Mouse (Mus musculus) MEL (cell line): ENCODE results near the gene Grin2b. TPM values are rescaled to one million over a fixed set of nuclear protein-coding genes. Genes with fewer than 3 reads are reported as not detected.

Source experiments
- DNase-seq: peaks from one replicate; pipeline ENCODE4 v3.0.0; 2011; ENCODE audit warnings: low read depth, low spot score
- H3K27ac ChIP-seq: 2 replicates; pipeline ENCODE4 v1.5.1; 2012; ENCODE audit warnings: low read depth, mild to moderate bottlenecking, control low read depth, low read length, moderate library complexity; ENCODE audit not compliant: control insufficient read depth
- H3K27me3 ChIP-seq, 2 experiments: fragments of 150-350 bp in 1 of 2; sonication (generic) in 1 of 2; 2 replicates each; pipeline ENCODE4 v1.6.1; 2012; ENCODE audit warnings: low read length in 2 of 2, mild to moderate bottlenecking in 2 of 2, improper control_type of control experiment in 1 of 2, moderate library complexity in 1 of 2; ENCODE audit not compliant: insufficient read depth in 2 of 2, control insufficient read depth in 1 of 2
- H3K36me3 ChIP-seq, 2 experiments: 2 replicates each; pipeline ENCODE4 v1.6.1; 2012 to 2014; ENCODE audit warnings: low read length in 2 of 2, improper control_type of control experiment in 1 of 2, inconsistent platforms in 1 of 2, mild to moderate bottlenecking in 1 of 2; ENCODE audit not compliant: insufficient read depth in 2 of 2, control insufficient read depth in 1 of 2
- H3K4me1 ChIP-seq, 2 experiments: fragments of 150-350 bp in 1 of 2; sonication (generic) in 1 of 2; 2 replicates each; pipeline ENCODE4 v1.6.1; 2012; ENCODE audit warnings: low read length in 2 of 2, improper control_type of control experiment in 1 of 2, mild to moderate bottlenecking in 1 of 2; ENCODE audit not compliant: insufficient read depth in 2 of 2, control insufficient read depth in 1 of 2
- H3K4me3 ChIP-seq, 2 experiments: fragments of 150-350 bp in 1 of 2; sonication (generic) in 1 of 2; 2 replicates each; pipeline ENCODE4 v1.5.1; 2012; ENCODE audit warnings: low read depth in 2 of 2, low read length in 2 of 2, mild to moderate bottlenecking in 2 of 2, moderate library complexity in 2 of 2, control low read depth in 1 of 2, improper control_type of control experiment in 1 of 2; ENCODE audit not compliant: control insufficient read depth in 1 of 2, insufficient read depth in 1 of 2
- H3K79me2 ChIP-seq: 2 replicates; pipeline ENCODE4 v1.6.1; 2012; ENCODE audit warnings: mild to moderate bottlenecking, low read length, moderate library complexity; ENCODE audit not compliant: control insufficient read depth, poor library complexity, insufficient read depth
- H3K9ac ChIP-seq: 2 replicates; pipeline ENCODE4 v1.6.1; 2012; ENCODE audit warnings: low read depth, mild to moderate bottlenecking, control low read depth, low read length, moderate library complexity; ENCODE audit not compliant: control insufficient read depth, poor library complexity, severe bottlenecking
- H3K9me3 ChIP-seq: fragments of 150-350 bp; sonication (generic); replicated peaks from 2 replicates; pipeline ENCODE4 v1.6.1; 2012; ENCODE audit warnings: mild to moderate bottlenecking, low read length, improper control_type of control experiment, moderate library complexity; ENCODE audit not compliant: insufficient read depth
- CHD1 ChIP-seq: IDR thresholded peaks from 2 replicates; pipeline ENCODE4 v1.6.1; 2012; ENCODE audit warnings: low read depth, mild to moderate bottlenecking, inconsistent platforms, low read length, improper control_type of control experiment
- E2F4 ChIP-seq: IDR thresholded peaks from 2 replicates; pipeline ENCODE4 v1.6.1; 2011; ENCODE audit warnings: low read depth, low read length, improper control_type of control experiment, borderline replicate concordance
- ETS1 ChIP-seq: IDR thresholded peaks from 2 replicates; pipeline ENCODE4 v1.6.1; 2012; ENCODE audit warnings: low read depth, mild to moderate bottlenecking, inconsistent platforms, low read length, improper control_type of control experiment, moderate library complexity
- KAT2A ChIP-seq: conservative IDR thresholded peaks from 2 replicates; pipeline ENCODE4 v1.6.1; 2012; ENCODE audit warnings: low read depth, low read length, improper control_type of control experiment, inconsistent platforms
- MAFK ChIP-seq: IDR thresholded peaks from 2 replicates; pipeline ENCODE4 v1.6.1; 2011; ENCODE audit warnings: low read depth, mild to moderate bottlenecking, low read length, improper control_type of control experiment, borderline replicate concordance
- MAX ChIP-seq: IDR thresholded peaks from 2 replicates; pipeline ENCODE4 v1.6.1; 2011; ENCODE audit warnings: low read length, improper control_type of control experiment
- MXI1 ChIP-seq: IDR thresholded peaks from 2 replicates; pipeline ENCODE4 v1.6.1; 2011; ENCODE audit warnings: mild to moderate bottlenecking, low read depth, low read length, improper control_type of control experiment
- MYB ChIP-seq: IDR thresholded peaks from 2 replicates; pipeline ENCODE4 v1.6.1; 2011; ENCODE audit warnings: mild to moderate bottlenecking, low read depth, low read length, improper control_type of control experiment
- NRF1 ChIP-seq: IDR thresholded peaks from 2 replicates; pipeline ENCODE4 v1.6.1; 2014; ENCODE audit warnings: low read depth, mild to moderate bottlenecking, inconsistent platforms, low read length, improper control_type of control experiment, moderate library complexity; ENCODE audit not compliant: poor library complexity, insufficient read depth, severe bottlenecking
- POLR2A ChIP-seq, 2 experiments: IDR thresholded peaks; 2 replicates each; pipeline ENCODE4 v1.6.1; 2011 to 2012; ENCODE audit warnings: low read length in 2 of 2, mild to moderate bottlenecking in 2 of 2, control low read depth in 1 of 2, improper control_type of control experiment in 1 of 2, low read depth in 1 of 2, moderate library complexity in 1 of 2; ENCODE audit not compliant: control insufficient read depth in 1 of 2, insufficient read depth in 1 of 2, poor library complexity in 1 of 2
- RAD21 ChIP-seq: IDR thresholded peaks from 2 replicates; pipeline ENCODE4 v1.6.1; 2011; ENCODE audit warnings: mild to moderate bottlenecking, low read depth, low read length, improper control_type of control experiment
- RCOR1 ChIP-seq: IDR thresholded peaks from 2 replicates; pipeline ENCODE4 v1.6.1; 2012; ENCODE audit warnings: low read depth, mild to moderate bottlenecking, inconsistent platforms, low read length, improper control_type of control experiment
- SIN3A ChIP-seq: IDR thresholded peaks from 2 replicates; pipeline ENCODE4 v1.6.1; 2012; ENCODE audit warnings: low read length, improper control_type of control experiment, inconsistent platforms
- SMC3 ChIP-seq: IDR thresholded peaks from 2 replicates; pipeline ENCODE4 v1.6.1; 2011; ENCODE audit warnings: low read depth, low read length, improper control_type of control experiment
- TCF12 ChIP-seq: IDR thresholded peaks from 2 replicates; pipeline ENCODE4 v1.6.1; 2014; ENCODE audit warnings: low read depth, mild to moderate bottlenecking, inconsistent platforms, low read length, improper control_type of control experiment, moderate library complexity
- USF1 ChIP-seq: IDR thresholded peaks from 2 replicates; pipeline ENCODE4 v1.6.1; 2014; ENCODE audit warnings: low read depth, mild to moderate bottlenecking, inconsistent platforms, low read length, improper control_type of control experiment, moderate library complexity
- USF2 ChIP-seq, 2 experiments: IDR thresholded peaks; 2 replicates each; pipeline ENCODE4 v1.6.1; 2011 to 2012; ENCODE audit warnings: improper control_type of control experiment in 2 of 2, low read length in 2 of 2, borderline replicate concordance in 1 of 2, inconsistent platforms in 1 of 2, low read depth in 1 of 2, mild to moderate bottlenecking in 1 of 2; ENCODE audit not compliant: insufficient read depth in 1 of 2
- ZC3H11A ChIP-seq: IDR thresholded peaks from 2 replicates; pipeline ENCODE4 v1.6.1; 2012; ENCODE audit warnings: low read depth, mild to moderate bottlenecking, inconsistent platforms, low read length, improper control_type of control experiment
- ZKSCAN1 ChIP-seq: IDR thresholded peaks from 2 replicates; pipeline ENCODE4 v1.6.1; 2012; ENCODE audit warnings: low read depth, mild to moderate bottlenecking, inconsistent platforms, low read length, improper control_type of control experiment, moderate library complexity
- ZNF384 ChIP-seq: IDR thresholded peaks from 2 replicates; pipeline ENCODE4 v1.6.1; 2012; ENCODE audit warnings: low read depth, mild to moderate bottlenecking, inconsistent platforms, low read length, improper control_type of control experiment
- polyA plus RNA-seq, 2 experiments: library from polyadenylated mRNA; stranded (reverse) in 1 of 2; unstranded in 1 of 2; fragments of >175 nt in 1 of 2; fragments of >200 nt in 1 of 2; gene quantifications; 2 replicates each; pipeline versions ENCODE4 v1.2.1 to v1.2.4; 2012; ENCODE audit warnings: low replicate concordance in 2 of 2, low read depth in 1 of 2; ENCODE audit not compliant: insufficient read length in 2 of 2, insufficient read depth in 1 of 2, missing spikeins in 1 of 2
- total RNA-seq: library from RNA; depleted of rRNA; stranded (reverse); fragments of 300-350 nt; gene quantifications from 2 replicates; pipeline ENCODE4 v1.2.3, GENCODE M21; 2012

Gene Grin2b
- total and polyA plus RNA-seq, 3 experiments, result not detected

- Histone ChIP-seq H3K79me2 (no peaks in the 10 kb centered on the region), H3K9me3 (no peaks in the 10 kb centered on the region), H3K27me3 (no peaks in the 10 kb centered on the region), H3K9ac (no peak overlapping the region), H3K4me1 (no peaks in the 10 kb centered on the region), H3K36me3 (no peaks in the 10 kb centered on the region), H3K27ac (no peak overlapping the region), H3K4me3 (no peak overlapping the region)
- no peak for DNase-seq
- TF ChIP-seq SMC3 (no peak), ETS1 (no peak), USF1 (no peak), MAX (no peak), RCOR1 (no peak), POLR2A (IDR thresholded peaks at IDR 0.05; ENCODE audit: control insufficient read depth in 1 of 2, insufficient read depth in 1 of 2, low read depth in 1 of 2, low read length in 2 of 2, poor library complexity in 1 of 2) (no peak), ZKSCAN1 (no peak), E2F4 (no peak), TCF12 (no peak), NRF1 (no peak)
Measured at GRCm38 (mm10) chr6:135944358-135944757, 229.0 kb downstream of the Grin2b start.

GRCm38 (mm10) chr6:135943121-135943617 is 230.1 kb downstream of the Grin2b start:
- H3K27ac ChIP-seq, result no peak overlapping the region
- DNase-seq, result no peak
- no peak for TF ChIP-seq TCF12
- no peak for TF ChIP-seq ZC3H11A
- no peak for TF ChIP-seq KAT2A
- no peak for TF ChIP-seq MXI1
- TF ChIP-seq MAFK, result no peak
- TF ChIP-seq RAD21, result no peak
- TF ChIP-seq USF2 (IDR thresholded peaks at IDR 0.05; ENCODE audit: borderline replicate concordance in 1 of 2, insufficient read depth in 1 of 2, low read depth in 1 of 2, low read length in 2 of 2), result no peak
- no peak for TF ChIP-seq CHD1
- TF ChIP-seq SIN3A, result no peak
- TF ChIP-seq RCOR1, result no peak
- no peak for TF ChIP-seq POLR2A (IDR thresholded peaks at IDR 0.05; ENCODE audit: control insufficient read depth in 1 of 2, insufficient read depth in 1 of 2, low read depth in 1 of 2, low read length in 2 of 2, poor library complexity in 1 of 2)
- no peak for TF ChIP-seq MYB
- no peak for TF ChIP-seq ZNF384
- H3K4me1 ChIP-seq, result no peaks in the 10 kb centered on the region
- H3K4me3 ChIP-seq, result no peak overlapping the region
- H3K9me3 ChIP-seq, result no peaks in the 10 kb centered on the region
- no peaks in the 10 kb centered on the region for H3K36me3 ChIP-seq
- no peaks in the 10 kb centered on the region for H3K27me3 ChIP-seq
- no peak overlapping the region for H3K9ac ChIP-seq
- H3K79me2 ChIP-seq, result no peaks in the 10 kb centered on the region
